Mouse (Mus musculus) liver, adult 2 months (tissue): ENCODE results near the gene Olfr960.

Experiments
- CTCF ChIP-seq: fragments of 200-500 bp; IDR thresholded peaks from 2 replicates; pipeline ENCODE4 v1.5.1; 2011; ENCODE audit warnings: low read depth, low read length, control low read depth
- POLR2A ChIP-seq: fragments of 200-500 bp; IDR thresholded peaks from 2 replicates; pipeline ENCODE4 v1.6.1; 2011; ENCODE audit warnings: low read length, control low read depth; ENCODE audit not compliant: insufficient read depth; ENCODE audit errors: extremely low read depth

GRCm38 (mm10) chr9:39669723-39670122 is 48.5 kb downstream of the Olfr960 start:
- TF ChIP-seq CTCF (no peak), POLR2A (no peak)
